Mouse (Mus musculus) liver, adult 2 months (tissue): ENCODE results near the gene Hspb8. TPM values are rescaled to one million over a fixed set of nuclear protein-coding genes. Genes with fewer than 3 reads are reported as not detected.

Experiments used
- DNase-seq: peaks from one replicate; pipeline ENCODE4 v3.0.0-alpha.2; 2011; ENCODE audit warnings: low read depth, low spot score; ENCODE audit errors: extremely low read depth
- H3K27ac ChIP-seq: fragments of 200-500 bp; replicated peaks from 2 replicates; pipeline ENCODE4 v1.5.1; 2012; ENCODE audit warnings: low read depth, mild to moderate bottlenecking, control low read depth, inconsistent platforms, low read length; ENCODE audit not compliant: insufficient read depth
- H3K27me3 ChIP-seq: fragments of 200-500 bp; 2 replicates; pipeline ENCODE4 v1.6.1; 2012; ENCODE audit warnings: mild to moderate bottlenecking, moderate library complexity, low read length, inconsistent platforms; ENCODE audit not compliant: control insufficient read depth, insufficient read depth
- H3K36me3 ChIP-seq: fragments of 200-500 bp; 2 replicates; pipeline ENCODE4 v1.6.1; 2012; ENCODE audit warnings: low read length, inconsistent platforms; ENCODE audit not compliant: control insufficient read depth, insufficient read depth
- H3K4me1 ChIP-seq: fragments of 200-500 bp; 2 replicates; pipeline ENCODE4 v1.6.1; 2011; ENCODE audit warnings: low read length; ENCODE audit not compliant: control insufficient read depth, insufficient read depth
- H3K4me3 ChIP-seq: fragments of 200-500 bp; 2 replicates; pipeline ENCODE4 v1.5.1; 2011; ENCODE audit warnings: low read depth, mild to moderate bottlenecking, control low read depth, low read length, moderate library complexity; ENCODE audit not compliant: insufficient read depth
- H3K79me2 ChIP-seq: fragments of 200-500 bp; 2 replicates; pipeline ENCODE4 v1.6.1; 2012; ENCODE audit warnings: inconsistent platforms, mild to moderate bottlenecking, low read length, moderate library complexity; ENCODE audit not compliant: control insufficient read depth, insufficient read depth
- H3K9ac ChIP-seq: fragments of 200-500 bp; 2 replicates; pipeline ENCODE4 v1.6.1; 2012; ENCODE audit warnings: low read depth, mild to moderate bottlenecking, control low read depth, inconsistent platforms, low read length
- CTCF ChIP-seq: fragments of 200-500 bp; IDR thresholded peaks from 2 replicates; pipeline ENCODE4 v1.5.1; 2011; ENCODE audit warnings: low read depth, low read length, control low read depth
- POLR2A ChIP-seq: fragments of 200-500 bp; IDR thresholded peaks from 2 replicates; pipeline ENCODE4 v1.6.1; 2011; ENCODE audit warnings: low read length, control low read depth; ENCODE audit not compliant: insufficient read depth; ENCODE audit errors: extremely low read depth
- WGBS: fragments of 180-500 bp; shearing (Covaris S2); methylation state at CpG from one replicate; pipeline ENCODE4 v1.1.7; 2018; 5-methylcytosine and 5-hydroxymethylcytosine counted together
- polyA plus RNA-seq: library from polyadenylated mRNA; depleted of rRNA; stranded (reverse); fragments of >200 nt; gene quantifications from 2 replicates; pipeline ENCODE4 v1.2.3, GENCODE M21; 2012
- total RNA-seq: library from RNA; depleted of rRNA; stranded (reverse); fragments of >200 nt; gene quantifications from 2 replicates; pipeline ENCODE4 v1.2.3, GENCODE M21; 2014

The Hspb8 gene
- total and polyA plus RNA-seq, 2 experiments: 149 to 216 TPM

GRCm38 (mm10) chr5:116446552-116446951 is 23.9 kb upstream of the Hspb8 start:
- peak overlapping the region; percentile 59 for H3K4me3 ChIP-seq
- H3K27me3 ChIP-seq: no peaks in the 10 kb centered on the region
- peak overlapping the region; percentile 92 for H3K27ac ChIP-seq
- peaks cover 14% of the 10 kb centered on the region for H3K4me1 ChIP-seq
- no peaks in the 10 kb centered on the region for H3K79me2 ChIP-seq
- 27% methylated on average over 23 of the region's 23 CpGs for WGBS
- H3K36me3 ChIP-seq: no peaks in the 10 kb centered on the region
- TF ChIP-seq POLR2A: 0 out of 2 replicates have a peak, but pooled peaks have one; percentile 4
- no peak for TF ChIP-seq CTCF
- DNase-seq: peak; percentile 71
- peak overlapping the region; percentile 77 for H3K9ac ChIP-seq

GRCm38 (mm10) chr5:116445634-116446367 is 23.1 kb upstream of the Hspb8 start:
- Histone ChIP-seq H3K27ac (peak overlapping the region; percentile 93), H3K79me2 (no peaks in the 10 kb centered on the region), H3K36me3 (no peaks in the 10 kb centered on the region), H3K9ac (peak overlapping the region; percentile 77), H3K27me3 (no peaks in the 10 kb centered on the region), H3K4me3 (peak overlapping the region; percentile 59), H3K4me1 (peaks cover 14% of the 10 kb centered on the region)
- TF ChIP-seq CTCF (no peak), POLR2A (no peak)
- WGBS: 14% methylated on average over 10 of the region's 10 CpGs
- DNase-seq: peak; percentile 99

GRCm38 (mm10) chr5:116444517-116444916 is 21.9 kb upstream of the Hspb8 start:
- WGBS: 49% methylated on average over 27 of the region's 27 CpGs
- no peaks in the 10 kb centered on the region for H3K27me3 ChIP-seq
- TF ChIP-seq POLR2A (no peak), CTCF (peak; percentile 71)
- no peaks in the 10 kb centered on the region for H3K79me2 ChIP-seq
- H3K4me1 ChIP-seq: peaks cover 18% of the 10 kb centered on the region
- H3K4me3 ChIP-seq: peak overlapping the region; percentile 48; the same call in 1 of the 2 replicates
- peak overlapping the region; percentile 41 for H3K9ac ChIP-seq
- no peaks in the 10 kb centered on the region for H3K36me3 ChIP-seq
- H3K27ac ChIP-seq: peak overlapping the region; percentile 30; the same call in 1 of the 2 replicates
- no peak for DNase-seq

GRCm38 (mm10) chr5:116443459-116443940 is 20.8 kb upstream of the Hspb8 start:
- peaks cover 18% of the 10 kb centered on the region for H3K4me1 ChIP-seq
- no peaks in the 10 kb centered on the region for H3K36me3 ChIP-seq
- WGBS: 39% methylated on average over 8 of the region's 8 CpGs
- H3K9ac ChIP-seq: no peak overlapping the region
- H3K27ac ChIP-seq: peak overlapping the region; percentile 60
- no peak for TF ChIP-seq POLR2A
- TF ChIP-seq CTCF: no peak
- DNase-seq: peak; percentile 89
- H3K79me2 ChIP-seq: no peaks in the 10 kb centered on the region
- H3K4me3 ChIP-seq: no peak overlapping the region
- no peaks in the 10 kb centered on the region for H3K27me3 ChIP-seq

GRCm38 (mm10) chr5:116442697-116443458 is 20.2 kb upstream of the Hspb8 start:
- Histone ChIP-seq H3K79me2 (no peaks in the 10 kb centered on the region), H3K36me3 (no peaks in the 10 kb centered on the region), H3K27ac (peak overlapping the region; percentile 60), H3K9ac (no peak overlapping the region), H3K4me3 (no peak overlapping the region), H3K27me3 (no peaks in the 10 kb centered on the region), H3K4me1 (peaks cover 18% of the 10 kb centered on the region)
- 60% methylated on average over 7 of the region's 7 CpGs for WGBS
- no peak for DNase-seq
- no peak for TF ChIP-seq CTCF
- TF ChIP-seq POLR2A: no peak
